Mouse (Mus musculus): Measurements from ENCODE around the gene Olfr970.
"Not testable (repeated sequence)": the region's sequence is repeated elsewhere in the genome, so short reads cannot be mapped to it uniquely, and the experiment has no call there.

Gene Olfr970

DNA sequence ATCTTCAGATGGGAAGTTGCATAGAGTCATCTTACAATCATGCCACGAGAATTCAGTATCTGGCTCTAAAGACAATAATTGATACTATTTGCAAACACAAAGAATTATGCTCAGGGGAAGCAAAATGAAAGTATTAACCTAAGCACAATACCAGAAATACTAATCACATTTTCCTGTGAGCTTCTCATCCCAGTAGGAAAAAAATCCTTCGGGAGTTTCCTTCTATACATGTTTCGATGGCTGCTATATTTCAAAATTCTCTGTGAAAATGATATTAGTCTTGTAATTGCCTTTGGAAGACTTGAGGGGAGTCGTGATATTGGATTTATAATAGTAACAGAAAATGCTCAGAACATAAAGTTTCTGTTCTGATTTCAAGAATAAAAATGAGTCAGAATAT lies at the start of gene Olfr970:
Olfr970 (plus strand) TSS at position 301 of the 400 bp plus-strand sequence.
- DNase-seq: no peak

DNA sequence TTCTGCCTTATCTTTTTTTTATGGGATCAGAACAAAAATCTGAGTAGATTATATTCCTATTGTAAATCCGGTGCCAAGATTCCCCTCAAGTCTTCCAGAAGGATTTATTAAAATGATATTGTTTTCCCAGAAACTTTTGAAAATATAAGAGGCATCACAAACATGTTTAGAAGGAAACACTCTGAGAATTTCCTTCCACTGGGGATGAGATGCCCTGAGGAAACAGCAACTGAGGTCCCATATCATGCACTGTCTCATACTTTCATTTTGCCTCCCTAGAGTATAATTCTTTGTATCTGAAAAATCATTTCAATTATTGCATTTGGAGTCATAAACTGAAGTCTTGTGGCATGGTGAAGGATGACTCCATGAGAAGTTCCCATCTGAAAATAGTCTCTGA lies 25.5 kb upstream of the Olfr970 start, which contains the start of gene Olfr968:
Olfr968 (minus strand) TSS at position 101 of the 400 bp plus-strand sequence.
- DNase-seq: no peak

DNA sequence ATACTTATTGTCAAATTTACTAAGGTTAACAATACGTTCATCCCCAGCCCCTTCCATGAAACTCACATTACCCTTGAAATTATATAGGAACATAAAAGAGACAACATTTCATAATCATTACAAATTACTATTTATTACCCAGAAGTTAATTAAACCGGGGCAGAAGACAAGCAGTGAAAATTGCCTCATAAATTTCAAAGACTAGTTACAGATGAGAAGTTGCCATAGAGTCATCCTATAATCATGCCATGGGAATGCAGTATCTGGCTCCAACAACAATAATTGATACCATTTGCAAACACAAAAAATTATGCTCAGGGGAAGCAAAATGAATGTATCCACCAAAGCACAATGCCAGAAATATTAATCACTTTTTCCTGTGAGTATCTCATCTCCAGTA lies 18.1 kb upstream of the Olfr970 start, which contains the start of gene Olfr969:
Olfr969 (plus strand) TSS at position 388 of the 400 bp plus-strand sequence.
- no peak for DNase-seq

DNA sequence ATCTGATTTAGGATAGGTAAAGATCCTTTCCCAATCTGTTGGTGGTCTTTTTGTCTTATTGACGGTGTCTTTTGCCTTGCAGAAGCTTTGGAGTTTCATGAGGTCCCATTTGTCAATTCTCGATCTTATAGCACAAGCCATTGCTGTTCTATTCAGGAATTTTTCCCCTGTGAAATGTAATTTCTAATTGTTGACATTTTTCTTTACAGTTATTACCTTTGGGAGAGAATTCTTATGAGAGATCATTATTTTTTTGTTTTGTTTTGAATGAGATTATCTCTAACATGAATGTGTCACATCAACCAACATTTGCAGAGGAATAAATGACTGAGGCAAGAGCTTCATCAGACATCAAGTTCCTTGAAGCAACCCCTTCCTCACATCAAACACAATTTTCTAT lies 27.9 kb downstream of the Olfr970 start, which contains the start of gene Olfr971:
Olfr971 (plus strand) TSS at position 301 of the 400 bp plus-strand sequence.
- not testable (repeated sequence) for DNase-seq

DNA sequence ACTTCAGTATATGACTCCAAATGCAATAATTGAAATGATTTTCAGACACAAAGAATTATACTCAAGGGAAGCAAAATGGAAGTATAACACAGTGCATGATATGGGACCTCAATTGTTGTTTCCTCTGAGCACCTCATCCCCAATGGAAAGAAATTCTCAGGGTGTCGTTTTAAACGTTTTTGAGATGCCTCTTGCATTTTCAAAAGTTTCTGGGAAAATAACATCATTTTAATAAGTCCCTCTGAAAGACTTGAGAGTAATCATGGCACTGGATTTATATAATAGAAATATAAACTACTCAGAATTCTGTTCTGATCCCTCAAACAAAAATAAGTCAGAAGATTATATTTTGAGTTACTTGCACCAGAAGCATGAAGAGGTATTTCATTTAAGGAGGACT lies 57.5 kb downstream of the Olfr970 start, which contains the start of gene Olfr972:
Olfr972 (plus strand) TSS at position 301 of the 400 bp plus-strand sequence.
- DNase-seq: no peak

Measured in right cerebral cortex, postnatal 25 days (tissue).